Mouse (Mus musculus): Measurements from ENCODE around the gene Alkal2.

DNA sequence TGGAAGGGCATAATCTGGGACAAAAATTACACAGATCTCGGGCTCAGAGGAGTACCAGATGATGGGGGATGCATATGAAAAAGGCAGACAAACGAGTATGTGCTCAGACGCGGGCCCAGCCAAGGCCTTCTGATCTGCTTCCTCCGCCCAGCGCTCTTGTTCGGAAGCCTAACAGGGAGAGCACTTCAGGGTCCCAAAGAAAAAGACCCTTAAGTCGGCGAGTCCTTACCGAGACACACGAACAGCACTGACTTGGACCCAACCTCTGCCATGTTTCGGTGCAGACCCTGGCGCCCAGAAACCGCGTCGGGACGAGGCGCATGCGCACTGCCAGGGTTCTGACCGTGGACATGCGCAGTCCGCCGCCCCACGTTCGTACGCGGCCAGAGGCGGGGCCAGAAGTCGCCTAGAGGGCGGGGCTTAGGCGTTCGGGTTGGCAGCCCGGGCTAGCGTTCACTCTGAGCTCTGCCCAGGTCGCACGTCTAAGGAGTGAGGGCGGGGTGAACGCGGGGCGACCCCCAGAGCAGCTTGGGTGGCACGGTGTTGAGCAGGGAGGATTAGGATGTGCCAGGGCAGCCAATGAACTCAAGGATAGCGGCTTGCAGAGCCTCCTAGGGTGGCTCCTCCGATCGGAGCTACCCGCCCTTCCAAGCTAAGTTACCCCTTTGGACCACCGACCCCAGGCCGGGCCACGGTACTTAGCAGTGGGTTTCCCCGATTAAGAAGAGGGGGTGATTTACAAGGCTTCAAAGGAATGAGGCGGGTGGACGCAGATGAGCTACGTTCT lies 27.3 kb downstream of the Alkal2 start, which contains the start of the genes Acp1 and Sh3yl1:
- TF ChIP-seq CTCF (IDR thresholded peaks at IDR 0.05; ENCODE audit: low read depth) = no peak
- TF ChIP-seq EP300 (IDR thresholded peaks at IDR 0.05; ENCODE audit: low read depth) = no peak

Data from heart, postnatal 0 days (tissue).